Mouse (Mus musculus) fat pad, adult 2 months (tissue): Measurements from ENCODE around the gene Ina.

Experiments used
- DNase-seq: peaks from one replicate; pipeline ENCODE4 v3.0.0-alpha.2; 2011; ENCODE audit warnings: low read depth, low spot score; ENCODE audit errors: extremely low read depth

Gene Ina

GRCm38 (mm10) chr19:47013340-47014158 lies 949 bp upstream of the Ina start:
- DNase-seq, result no peak

GRCm38 (mm10) chr19:47014159-47014446 lies 395 bp upstream of the Ina start:
- no peak for DNase-seq

GRCm38 (mm10) chr19:47015396-47015795 lies 898 bp downstream of the Ina start:
- DNase-seq, result no peak

GRCm38 (mm10) chr19:47015965-47016364 lies 1.5 kb downstream of the Ina start:
- DNase-seq, result no peak

GRCm38 (mm10) chr19:47016487-47016886 lies 2.0 kb downstream of the Ina start:
- no peak for DNase-seq

GRCm38 (mm10) chr19:47017831-47018230 lies 3.3 kb downstream of the Ina start:
- no peak for DNase-seq

GRCm38 (mm10) chr19:47018330-47018729 lies 3.8 kb downstream of the Ina start:
- DNase-seq, result no peak

- no peak for DNase-seq
These were observed 4.8 kb downstream of the Ina start for GRCm38 (mm10) chr19:47019326-47019725.

GRCm38 (mm10) chr19:47022709-47023108 lies 8.2 kb downstream of the Ina start:
- DNase-seq, result no peak

- no peak for DNase-seq
These were observed 9.0 kb downstream of the Ina start for GRCm38 (mm10) chr19:47023546-47023945.

GRCm38 (mm10) chr19:47024954-47025353 lies 10.5 kb downstream of the Ina start:
- DNase-seq, result no peak

- DNase-seq, result no peak
These were observed 12.0 kb downstream of the Ina start for GRCm38 (mm10) chr19:47026513-47026912.

- DNase-seq, result no peak
These were observed 15.3 kb downstream of the Ina start for GRCm38 (mm10) chr19:47029796-47030195.

GRCm38 (mm10) chr19:47031770-47032169 lies 17.3 kb downstream of the Ina start:
- no peak for DNase-seq

GRCm38 (mm10) chr19:47034916-47035315 lies 20.4 kb downstream of the Ina start:
- no peak for DNase-seq

GRCm38 (mm10) chr19:47036596-47036995 lies 22.1 kb downstream of the Ina start:
- DNase-seq, result no peak

GRCm38 (mm10) chr19:47040720-47041473 lies 26.4 kb downstream of the Ina start:
- no peak for DNase-seq

GRCm38 (mm10) chr19:47043608-47044007 lies 29.1 kb downstream of the Ina start:
- DNase-seq, result no peak

- DNase-seq, result no peak
These were observed 31.8 kb downstream of the Ina start for GRCm38 (mm10) chr19:47046343-47046742.

GRCm38 (mm10) chr19:47047236-47047833 lies 32.8 kb downstream of the Ina start:
- no peak for DNase-seq

- DNase-seq, result no peak
These were observed 34.6 kb downstream of the Ina start for GRCm38 (mm10) chr19:47049061-47049460.

- DNase-seq, result no peak
These were observed 35.3 kb downstream of the Ina start for GRCm38 (mm10) chr19:47049840-47050239.
